Mouse (Mus musculus) thymus, postnatal 36 days (tissue): Measurements from ENCODE around the gene Olig2.

ENCODE experiments used
- DNase-seq, 2 experiments: peaks; one replicate each; pipeline ENCODE4 v3.0.0; 2022; ENCODE audit warnings: mixed read lengths in 2 of 2

The Olig2 gene

DNA sequence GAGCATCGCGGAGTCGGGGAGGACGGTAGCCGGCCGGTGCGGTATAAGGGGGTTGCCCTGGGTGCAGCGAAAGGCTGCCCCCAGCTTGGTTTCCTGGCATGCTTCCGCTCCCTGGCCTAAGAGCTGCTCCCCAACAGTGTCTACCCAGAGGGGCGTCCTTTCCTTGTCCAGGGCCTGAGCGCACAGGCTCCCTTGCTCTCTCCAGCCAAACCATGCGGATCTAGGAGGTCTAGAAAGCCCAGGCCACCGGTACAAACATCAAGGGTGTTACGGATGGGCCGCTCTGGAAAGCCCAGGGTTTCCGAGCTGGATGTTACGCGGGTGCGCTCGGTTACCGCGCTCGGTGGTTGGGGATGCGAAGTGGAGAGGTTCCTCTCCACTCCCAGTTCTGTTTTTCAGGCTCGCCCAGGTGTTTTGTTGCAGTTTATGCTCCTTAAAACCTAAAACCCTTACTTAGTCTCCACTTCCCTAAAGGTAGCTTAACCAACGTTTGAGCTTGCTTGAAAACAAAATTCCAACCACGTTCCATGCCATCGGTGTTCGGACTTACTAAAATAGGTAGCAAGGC is 45.8 kb downstream of the Olig2 start:
- DNase-seq = no peak

DNA sequence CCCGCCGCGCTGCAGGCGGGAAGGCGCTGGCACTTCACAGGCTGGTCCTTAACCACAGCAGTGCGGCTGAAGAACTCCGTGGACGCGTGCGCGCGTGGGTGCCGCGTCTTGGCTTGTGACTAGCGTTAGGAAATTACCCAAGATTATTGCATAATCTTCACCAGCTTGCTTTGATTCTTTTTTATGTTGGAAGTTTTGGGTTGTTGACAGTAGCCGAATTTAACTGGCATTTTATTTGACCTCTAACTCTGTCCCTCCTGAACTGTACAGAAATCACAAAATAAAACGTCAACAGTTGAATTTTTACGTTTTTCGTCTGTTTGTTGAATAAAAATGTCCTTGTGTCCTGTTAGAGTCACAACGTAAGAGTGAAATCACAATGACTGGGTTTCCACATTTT is 46.4 kb downstream of the Olig2 start:
- no peak for DNase-seq
